In the genomic region with DNA sequence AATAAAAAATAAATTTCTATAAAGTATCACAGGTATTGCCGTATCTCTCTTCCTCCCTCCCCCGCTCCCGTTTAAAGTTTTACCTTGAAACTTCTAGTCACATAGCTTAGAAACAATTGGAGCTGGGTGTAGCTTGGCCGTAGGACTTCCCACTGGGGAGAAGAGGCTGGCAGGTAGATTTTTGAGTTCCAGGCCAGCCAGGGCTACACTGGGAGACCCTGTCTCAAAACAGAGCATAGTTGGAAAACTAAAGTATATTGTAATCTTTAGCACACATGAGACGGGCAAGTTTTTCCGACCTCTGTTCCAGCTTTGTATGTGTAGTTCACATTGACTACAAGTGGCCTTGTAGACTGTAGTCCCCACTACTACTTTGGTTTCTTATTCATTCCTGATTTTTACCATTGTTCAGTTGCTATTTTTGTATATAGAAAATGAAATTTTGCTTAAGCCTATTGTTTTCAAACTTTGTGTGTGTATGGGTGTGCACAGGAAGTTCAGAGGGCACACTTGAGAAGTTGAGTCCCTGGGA, we compare ENCODE assay signal across 8 mouse cellular contexts. TPM values are rescaled to one million over a fixed set of nuclear protein-coding genes. Genes with fewer than 3 reads are reported as not detected.
A peak's percentile ranks its signal among the peaks of the same experiment; 100 is the strongest.
DNase-seq lines count a peak whose midpoint lies in the region; ATAC-seq and TF ChIP-seq lines count a peak whose summit lies in the region.

No protein-coding gene starts in this region.

- no peak overlapping the region for H3K27ac ChIP-seq in liver, embryonic 14.5 days

- peak overlapping the region; percentile 85 for H3K9ac ChIP-seq in liver, embryonic 14.5 days (replicated peaks)

- peak overlapping the region; percentile 97 for H3K4me3 ChIP-seq in erythroblast, embryonic 14.5 days (replicated peaks)
- peak overlapping the region; percentile 88 to 95 for H3K4me3 ChIP-seq in liver, embryonic 14.5 days (ENCODE audit: insufficient read depth in 1 of 2, low read depth in 2 of 2, low read length in 2 of 2)

- no peak for TF ChIP-seq EP300 in liver, embryonic 14.5 days (IDR thresholded peaks at IDR 0.05; ENCODE audit: low read depth)

- no peak for ATAC-seq in erythroblast, adult 5-6 weeks (replicated peaks; ENCODE audit: low FRiP score, poor library complexity, severe bottlenecking)
- ATAC-seq in liver, embryonic 14.5 days (ENCODE audit: insufficient read depth) = no peak

- no peaks in the 10 kb centered on the region for H3K9me3 ChIP-seq in erythroblast, embryonic 14.5 days (ENCODE audit: control insufficient read depth, low read length)
- H3K9me3 ChIP-seq in liver, embryonic 14.5 days (ENCODE audit: control insufficient read depth, low read length) = no peaks in the 10 kb centered on the region

- peaks cover 35% of the 10 kb centered on the region for H3K36me3 ChIP-seq in erythroblast, embryonic 14.5 days (ENCODE audit: control insufficient read depth)
- peaks cover 12% of the 10 kb centered on the region for H3K36me3 ChIP-seq in liver, embryonic 14.5 days (replicated peaks; ENCODE audit: control insufficient read depth, insufficient read depth, low read depth)

- H3K4me2 ChIP-seq in liver, embryonic 14.5 days (ENCODE audit: low read depth) = peak overlapping the region; percentile 91

- no peaks in the 10 kb centered on the region for H3K27me3 ChIP-seq in erythroblast, embryonic 14.5 days (ENCODE audit: control insufficient read depth)
- H3K27me3 ChIP-seq in liver, embryonic 14.5 days (ENCODE audit: control insufficient read depth, insufficient read depth, low read length) = no peaks in the 10 kb centered on the region

- TF ChIP-seq CTCF in liver, embryonic 14.5 days (IDR thresholded peaks at IDR 0.05; ENCODE audit: low read depth) = no peak

- WGBS in liver, embryonic 14.5 days (ENCODE audit: insufficient replicate concordance) = 13% methylated on average over 6 of the region's 6 CpGs

- peaks cover 25% of the 10 kb centered on the region for H3K4me1 ChIP-seq in erythroblast, embryonic 14.5 days (ENCODE audit: control insufficient read depth)
- H3K4me1 ChIP-seq in liver, embryonic 14.5 days (replicated peaks; ENCODE audit: control insufficient read depth in 2 of 2, insufficient read depth in 2 of 2, low read length in 1 of 2) = peaks cover 6 to 10% of the 10 kb centered on the region in 2 experiments; a peak in 3 of 4 replicates

- DNase-seq in thymus, postnatal 4 days = peak; percentile 14
- no peak for DNase-seq in thymus, adult 18-20 months
- DNase-seq in liver, embryonic 14.5 days (ENCODE audit: low read depth in 3 of 3, low spot score in 3 of 3) = no peak
- DNase-seq in left cerebral cortex, adult 8-10 months (ENCODE audit: low spot score in 2 of 2) = no peak
- no peak for DNase-seq in cerebellum, adult 18-20 months
- no peak for DNase-seq in right cerebral cortex, adult 18-20 months

RNA-seq across cellular contexts. Expression of gene Usp1, which starts 1.7 kb away (rescaled TPM):
- polyA plus RNA-seq in erythroblast, embryonic 14.5 days (2012) = 23.8 and 34.9 TPM in 2 replicates
- 35.9 and 39.0 TPM in 2 replicates for total RNA-seq in erythroblast, adult 5-6 weeks (2015; ENCODE audit: low replicate concordance)
- 54.1 and 57.2 TPM in 2 replicates for total RNA-seq in erythroblast, adult 5-6 weeks (2017; ENCODE audit: low replicate concordance)
- 25.0 and 29.6 TPM in 2 replicates for polyA plus RNA-seq in liver, embryonic 14.5 days (2012; rRNA removed)
- polyA plus RNA-seq in liver, embryonic 14.5 days (2014; fragmentation: Nextera tagmentation; extraction: Ambion mirVana) = 73.6 and 88.4 TPM in 2 replicates
- total RNA-seq in left cerebral cortex, adult 8-10 months (2022) = 10 to 100 TPM; 22.1 to 27.3 (median 23.5) TPM
